Mouse (Mus musculus) ES-Bruce4 (cell line): ENCODE measurements at regions not wholly inside any gene's neighbourhood (a gene's known extent, or its start where the extent isn't known, plus 50 kb on each side); places are given as distances from the start of the nearest gene placed in this dataset.

ENCODE experiments used
- CTCF ChIP-seq: IDR thresholded peaks from one replicate; pipeline ENCODE4 v1.8.1; 2011; ENCODE audit warnings: low read depth, low read length
- EP300 ChIP-seq: IDR thresholded peaks from 2 replicates; pipeline ENCODE4 v1.6.1; 2011; ENCODE audit warnings: low read depth, low read length; ENCODE audit not compliant: insufficient read depth

DNA sequence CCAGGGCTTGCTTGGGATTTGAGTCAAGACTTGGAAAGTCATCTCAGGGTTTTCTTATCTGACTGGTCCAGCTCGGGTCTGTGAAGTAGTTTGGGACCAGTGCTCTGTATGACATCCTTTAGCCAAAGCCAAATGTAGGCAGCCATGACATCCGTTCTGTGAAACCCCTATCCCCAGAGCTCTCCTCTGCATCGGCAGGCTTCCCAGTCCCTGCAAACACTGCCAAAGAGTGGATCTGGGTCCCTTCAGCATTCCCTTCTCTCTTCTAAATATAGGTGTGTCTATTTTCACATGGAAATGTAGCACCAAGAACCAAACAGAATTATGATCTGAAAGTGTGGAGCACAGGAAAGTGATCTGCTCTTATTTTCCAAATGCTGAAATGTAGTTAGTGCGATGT, 302.1 kb upstream of the Rora start:
- TF ChIP-seq CTCF, result no peak
- no peak for TF ChIP-seq EP300
